Mouse (Mus musculus): ENCODE results near the gene Cped1.

Cped1 gene

DNA sequence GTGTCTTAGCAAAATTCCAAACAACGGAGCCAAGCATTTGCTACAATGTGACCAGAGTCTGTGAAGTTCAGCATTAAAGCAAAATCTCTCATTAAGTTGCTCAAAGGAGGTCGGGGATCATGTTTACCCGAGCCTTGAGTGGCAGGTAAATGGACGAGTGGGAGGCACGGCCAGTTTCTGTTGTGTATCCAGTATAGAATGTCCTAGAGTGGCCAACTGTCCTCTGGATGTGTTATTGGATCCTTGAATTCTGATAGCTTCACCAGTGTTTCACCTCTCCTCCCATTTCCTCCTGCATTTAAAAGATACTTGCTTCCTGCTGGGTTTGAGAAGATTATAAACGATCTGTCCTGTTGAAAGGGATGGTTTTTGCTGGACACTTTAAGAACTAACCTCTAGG lies 14.4 kb downstream of the Cped1 start:
- no peak for DNase-seq (ENCODE audit: low spot score in 2 of 2)

DNA sequence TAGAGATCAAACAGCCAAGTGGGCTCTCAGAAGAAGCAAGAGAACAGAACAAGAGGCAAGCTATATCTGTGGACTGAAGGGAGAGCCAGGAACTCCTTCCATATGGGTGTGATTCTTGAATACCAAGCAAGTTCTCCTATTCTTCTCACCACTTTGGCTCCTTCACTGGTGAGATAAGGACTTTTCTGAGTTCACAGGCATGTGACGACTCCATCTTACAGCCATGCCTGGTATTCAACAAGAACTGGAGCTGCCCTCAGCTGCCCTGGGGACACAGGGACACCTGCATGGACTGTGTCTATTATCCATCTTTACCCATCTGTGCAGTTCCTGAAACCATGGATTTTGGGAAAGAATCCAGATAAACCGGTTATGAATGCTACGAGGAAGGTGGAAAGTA lies 15.2 kb downstream of the Cped1 start:
- no peak for DNase-seq (ENCODE audit: low spot score in 2 of 2)

DNA sequence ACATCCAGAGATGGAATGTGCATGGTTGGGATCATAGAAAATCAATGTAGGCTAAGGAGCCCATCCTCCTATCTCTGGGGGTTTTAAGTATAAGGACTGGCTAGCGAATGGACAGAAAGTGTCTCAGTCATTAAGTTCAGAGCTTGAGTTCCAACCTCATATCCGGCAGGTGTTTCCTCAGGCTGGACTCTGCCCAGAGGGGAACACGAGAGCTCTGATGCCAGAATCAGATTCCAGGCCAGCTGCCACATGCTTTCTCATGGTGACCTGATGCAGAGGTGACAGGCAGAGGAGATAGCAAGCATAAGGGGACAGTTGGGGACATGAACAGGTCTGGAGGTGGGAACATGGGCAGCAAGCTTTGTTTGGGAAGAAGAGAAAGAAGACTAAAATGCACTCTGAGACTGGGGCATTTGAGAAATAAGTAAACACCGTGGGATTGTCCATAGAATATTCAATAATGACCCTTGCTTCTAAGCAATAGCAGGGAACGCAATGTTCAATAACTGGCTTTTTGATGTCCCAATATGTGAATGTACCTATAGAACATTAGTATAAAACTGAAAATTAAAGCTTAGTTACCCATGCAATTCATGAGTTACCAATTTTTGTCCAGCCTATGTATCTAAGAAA lies 15.7 kb downstream of the Cped1 start:
- DNase-seq (ENCODE audit: low spot score in 2 of 2) = no peak

DNA sequence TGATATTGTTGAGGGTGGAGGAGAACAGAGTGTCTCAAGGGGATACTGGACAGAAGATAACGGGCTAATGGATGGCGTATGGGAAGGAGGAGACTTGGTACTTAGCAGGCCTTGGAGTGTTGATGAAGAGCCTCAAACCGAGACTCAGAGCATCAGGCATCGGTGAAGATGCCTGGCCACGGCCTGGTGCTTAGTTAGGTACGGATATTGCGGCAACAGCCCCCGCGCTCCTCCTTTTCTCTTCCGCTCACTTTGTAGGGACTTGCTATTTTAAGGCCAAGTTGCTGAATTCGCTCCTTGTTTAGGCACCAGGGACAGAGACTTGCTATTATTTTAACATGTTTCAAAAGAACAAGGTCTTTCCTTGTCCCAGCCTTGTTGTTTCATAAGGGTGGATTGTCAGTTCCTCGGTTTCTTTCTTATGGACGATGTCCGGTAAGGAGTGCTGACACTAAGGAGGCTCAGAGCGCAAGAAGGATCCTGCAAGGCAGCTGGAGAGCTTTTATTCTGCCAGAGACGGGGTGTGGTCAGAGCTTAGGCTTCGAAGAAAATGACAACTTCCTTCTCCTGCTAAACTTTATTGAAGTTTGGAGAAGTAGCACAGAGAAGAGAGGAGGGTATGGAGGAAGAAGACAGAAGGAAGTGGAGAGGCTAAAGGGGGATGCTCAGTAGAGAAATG lies 16.9 kb downstream of the Cped1 start:
- no peak for DNase-seq (ENCODE audit: low spot score in 2 of 2)

DNA sequence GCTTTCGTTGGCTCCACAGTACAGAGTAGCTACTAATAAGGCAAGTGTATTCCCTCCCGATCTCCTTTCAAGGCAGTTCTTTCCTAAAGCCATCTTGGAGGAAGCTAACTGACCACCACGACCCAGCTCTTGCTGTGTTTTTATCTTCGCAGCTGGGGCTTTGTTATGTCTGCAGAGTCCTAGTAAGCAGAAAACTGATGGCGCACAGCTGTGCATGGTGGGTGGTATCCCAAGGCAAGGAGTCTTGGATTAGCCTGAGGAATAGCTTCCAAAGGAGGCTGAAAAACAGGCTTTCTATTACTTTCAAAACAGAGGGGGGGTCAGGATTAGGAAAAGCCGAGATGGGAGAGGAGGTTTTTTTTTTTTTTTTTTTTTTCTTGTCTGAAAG lies 17.5 kb downstream of the Cped1 start:
- no peak for DNase-seq (ENCODE audit: low spot score in 2 of 2)

DNA sequence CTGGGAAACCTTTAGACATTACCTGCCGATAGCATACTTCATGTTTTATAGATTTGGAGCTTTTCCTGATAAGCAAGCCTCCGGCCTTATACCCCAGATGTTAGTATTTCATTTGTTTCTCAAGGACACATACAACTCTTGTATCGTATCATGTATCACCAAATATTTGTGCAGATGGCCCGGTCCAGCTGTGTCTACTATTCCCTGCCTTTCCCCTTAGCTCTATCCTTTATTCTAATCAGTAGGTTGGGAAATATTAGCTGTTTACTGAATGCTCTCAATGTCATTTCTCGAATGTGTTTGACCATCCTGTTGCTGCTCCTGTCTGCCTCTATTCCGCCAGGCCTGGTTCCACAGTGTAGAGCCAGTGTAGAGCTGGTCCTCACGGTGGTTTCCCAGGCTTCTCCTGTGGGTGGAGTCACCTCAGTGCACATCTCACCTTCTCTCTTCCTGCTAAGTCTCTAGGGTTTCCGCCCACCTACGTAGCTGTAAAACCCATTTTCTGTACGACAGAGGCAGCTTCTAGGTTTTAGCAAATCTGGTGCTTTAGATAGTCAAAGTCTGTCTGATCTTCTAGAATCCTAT lies 18.3 kb downstream of the Cped1 start:
- no peak for DNase-seq (ENCODE audit: low spot score in 2 of 2)

DNA sequence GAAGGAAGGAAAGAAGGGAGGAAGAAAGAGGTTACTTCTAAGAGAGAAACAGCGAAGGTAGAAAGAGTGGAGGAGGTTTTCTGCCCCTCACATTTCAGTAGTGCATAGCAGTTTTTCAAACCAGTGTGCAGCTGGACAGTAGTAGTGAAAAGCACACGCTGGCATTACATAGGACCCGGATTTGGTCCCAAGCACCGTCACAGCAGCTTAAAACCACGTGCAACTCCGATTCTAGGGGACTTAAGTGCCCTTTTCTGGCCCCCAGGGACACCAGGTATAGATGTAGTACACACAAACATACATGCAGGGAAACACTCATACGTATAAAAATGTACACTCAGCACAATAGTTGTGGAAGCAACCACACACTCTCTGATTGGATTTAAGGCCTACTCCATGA lies 22.6 kb downstream of the Cped1 start:
- DNase-seq (ENCODE audit: low spot score in 2 of 2) = no peak

DNA sequence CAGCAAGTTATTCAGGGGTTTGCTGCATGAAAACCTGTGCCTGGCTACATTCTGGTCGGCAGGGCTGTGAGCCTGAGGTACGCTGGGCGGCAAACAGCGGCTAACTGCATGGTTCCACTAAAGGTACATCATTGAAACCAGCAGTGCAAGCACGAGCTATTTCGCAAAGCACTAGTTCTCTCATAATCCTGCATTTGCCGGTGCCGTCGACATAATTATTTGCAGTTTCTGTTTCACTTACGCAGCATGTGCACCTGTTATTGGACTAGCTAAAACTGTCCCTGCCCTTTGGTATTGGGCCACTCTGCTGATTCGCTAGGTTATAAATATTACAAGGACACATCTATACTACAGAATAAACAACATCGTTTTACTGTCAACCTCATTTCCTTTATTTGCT lies 24.5 kb downstream of the Cped1 start:
- DNase-seq (ENCODE audit: low spot score in 2 of 2) = no peak

DNA sequence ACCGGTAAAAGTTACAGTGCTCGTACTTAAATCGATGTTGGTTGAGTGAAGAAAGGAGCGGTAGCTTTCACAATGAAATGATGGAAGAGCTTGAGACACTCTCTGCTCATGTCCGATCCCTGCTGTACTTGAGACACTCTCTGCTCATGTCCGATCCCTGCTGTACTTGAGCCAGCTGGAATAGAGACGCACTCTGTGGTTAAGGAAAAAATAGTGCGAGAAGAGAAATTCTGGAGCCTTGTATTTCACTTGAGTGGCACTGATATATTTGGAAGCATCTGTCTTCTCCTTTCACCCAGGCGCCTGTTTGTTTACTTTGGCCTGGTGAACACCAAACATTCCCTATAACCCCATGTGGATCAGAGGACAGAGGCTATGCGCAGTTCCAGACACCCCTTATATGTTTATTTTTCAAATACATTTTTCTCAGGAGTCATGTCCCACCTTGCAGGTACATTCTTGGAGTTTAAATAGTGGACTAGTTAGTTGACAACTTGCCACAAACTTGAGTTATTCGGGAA lies 25.1 kb downstream of the Cped1 start:
- no peak for DNase-seq (ENCODE audit: low spot score in 2 of 2)

DNA sequence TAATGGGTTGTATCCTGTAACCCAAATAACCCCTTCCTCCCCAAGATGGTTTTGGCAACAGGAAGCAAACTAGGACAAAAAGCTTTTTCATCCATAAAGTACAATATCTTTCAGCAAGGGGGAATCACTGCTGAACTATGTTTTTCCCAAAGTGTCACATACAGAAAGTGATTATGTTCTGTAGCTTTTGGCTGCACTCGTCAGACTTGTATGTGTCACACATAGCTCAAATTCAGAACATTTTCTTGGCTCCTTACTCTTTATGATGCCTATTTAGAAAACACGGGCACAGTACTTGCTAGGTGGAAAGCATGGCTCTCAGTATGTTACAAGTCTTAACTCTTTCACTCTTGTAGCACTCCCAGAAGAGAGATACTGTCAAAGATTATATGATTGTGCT lies 25.8 kb downstream of the Cped1 start:
- DNase-seq (ENCODE audit: low spot score in 2 of 2) = no peak

DNA sequence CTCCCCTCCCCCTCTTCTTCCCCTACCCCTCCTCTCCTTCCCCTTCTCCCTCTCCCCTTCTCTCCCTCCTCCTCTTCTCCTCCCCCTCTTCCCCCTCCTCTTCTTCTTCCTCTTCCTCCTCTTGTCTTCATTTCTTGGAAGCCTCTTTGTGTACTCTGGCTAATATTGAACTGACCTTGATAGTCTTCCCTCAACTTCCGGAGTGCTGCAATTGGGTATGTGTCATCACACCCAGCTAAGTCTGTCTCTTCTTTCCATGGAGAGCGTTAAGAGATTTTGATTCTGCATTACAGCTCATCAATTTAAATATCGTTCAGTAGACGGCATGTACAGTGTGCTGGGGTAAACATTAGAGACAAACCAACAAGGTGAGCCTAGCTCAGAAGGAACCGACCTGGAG lies 26.4 kb downstream of the Cped1 start:
- DNase-seq (ENCODE audit: low spot score in 2 of 2) = no peak

DNA sequence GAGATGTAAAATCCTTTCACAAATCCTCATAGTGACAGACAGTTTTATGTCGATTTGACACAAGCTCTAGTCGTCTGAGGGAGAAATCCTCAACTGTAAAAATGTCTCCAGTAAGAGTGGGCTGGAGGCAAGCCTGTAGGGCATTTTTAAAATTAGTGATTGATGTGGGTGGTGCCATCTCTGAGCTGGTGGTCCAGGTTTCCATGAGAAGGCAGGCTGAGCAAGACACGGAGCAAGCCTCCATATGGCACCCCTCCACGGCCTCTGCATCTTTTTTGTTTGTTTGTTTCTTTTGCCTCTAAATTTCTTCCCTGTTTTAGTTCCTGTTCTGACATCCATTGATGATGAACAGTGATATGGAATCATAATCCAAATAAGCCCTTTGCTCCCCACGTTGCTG lies 26.8 kb downstream of the Cped1 start:
- DNase-seq (ENCODE audit: low spot score in 2 of 2) = no peak

DNA sequence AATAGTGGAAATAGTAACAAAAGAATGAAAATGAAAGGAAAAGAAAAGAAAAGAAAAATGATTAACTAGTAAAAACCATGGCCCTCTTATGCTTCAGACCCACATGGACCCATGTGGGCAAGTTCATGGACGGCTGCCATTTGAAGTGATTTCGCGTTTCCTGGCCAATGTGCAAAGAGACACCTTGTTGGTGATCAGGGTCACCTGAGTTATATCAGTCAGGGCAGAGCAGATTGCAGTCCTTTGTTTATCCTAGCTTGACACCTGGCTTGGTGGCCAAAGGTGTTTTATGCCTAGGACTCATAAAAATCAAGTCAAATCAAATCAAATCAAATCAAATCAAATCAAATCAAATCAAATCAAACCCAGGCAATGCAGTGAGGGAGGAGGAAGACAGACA lies 27.7 kb downstream of the Cped1 start:
- DNase-seq (ENCODE audit: low spot score in 2 of 2) = no peak

DNA sequence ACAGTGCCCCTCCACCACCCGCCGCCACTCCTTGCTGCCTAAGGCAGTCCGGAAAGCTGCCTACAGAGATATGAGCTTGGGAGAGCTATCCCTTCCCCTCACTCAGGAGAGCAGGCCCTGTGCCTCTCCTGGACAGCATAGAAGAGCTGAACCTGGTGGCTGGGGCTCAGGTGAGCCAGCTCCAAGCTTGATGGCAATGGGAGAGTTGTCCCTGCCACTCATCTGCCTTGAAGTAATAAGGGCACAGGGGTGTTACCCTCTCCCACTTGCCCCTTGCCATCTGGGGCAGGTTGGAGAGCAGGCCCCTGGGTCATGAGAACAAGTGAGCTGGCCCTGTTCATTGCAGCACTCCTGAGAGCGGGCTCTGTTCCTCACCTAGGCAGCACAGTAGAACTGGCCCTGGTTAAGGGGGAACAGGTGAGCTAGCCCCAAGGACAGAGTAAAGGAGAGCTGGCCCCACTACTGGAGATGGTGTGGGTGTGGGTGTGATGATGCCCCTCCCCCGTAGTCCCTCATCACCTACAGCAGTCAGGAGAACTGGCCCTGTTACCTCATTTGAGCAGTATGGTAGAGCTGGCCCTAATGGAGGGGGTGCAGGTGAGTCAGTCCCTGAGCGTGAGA lies 28.7 kb downstream of the Cped1 start:
- no peak for DNase-seq (ENCODE audit: low spot score in 2 of 2)

DNA sequence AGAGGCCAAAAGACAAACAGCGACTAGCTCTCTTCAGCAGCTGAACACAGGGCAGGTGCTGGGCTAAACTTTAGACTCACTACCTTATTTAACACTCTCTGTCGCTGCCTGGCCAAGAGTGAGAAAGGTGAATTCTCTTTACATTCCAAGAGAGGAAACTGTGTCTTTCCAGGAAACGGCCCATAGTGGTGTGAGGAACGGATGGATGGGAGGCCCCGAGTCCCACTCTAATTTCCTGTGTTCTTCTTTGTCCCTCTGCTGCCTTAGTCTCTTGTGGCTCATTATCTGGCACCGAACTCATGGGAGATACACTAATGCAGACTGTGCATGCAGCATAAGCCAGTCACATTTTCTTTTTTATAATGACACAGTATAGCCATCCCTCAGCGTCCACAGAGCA lies 31.9 kb downstream of the Cped1 start:
- no peak for DNase-seq (ENCODE audit: low spot score in 2 of 2)

DNA sequence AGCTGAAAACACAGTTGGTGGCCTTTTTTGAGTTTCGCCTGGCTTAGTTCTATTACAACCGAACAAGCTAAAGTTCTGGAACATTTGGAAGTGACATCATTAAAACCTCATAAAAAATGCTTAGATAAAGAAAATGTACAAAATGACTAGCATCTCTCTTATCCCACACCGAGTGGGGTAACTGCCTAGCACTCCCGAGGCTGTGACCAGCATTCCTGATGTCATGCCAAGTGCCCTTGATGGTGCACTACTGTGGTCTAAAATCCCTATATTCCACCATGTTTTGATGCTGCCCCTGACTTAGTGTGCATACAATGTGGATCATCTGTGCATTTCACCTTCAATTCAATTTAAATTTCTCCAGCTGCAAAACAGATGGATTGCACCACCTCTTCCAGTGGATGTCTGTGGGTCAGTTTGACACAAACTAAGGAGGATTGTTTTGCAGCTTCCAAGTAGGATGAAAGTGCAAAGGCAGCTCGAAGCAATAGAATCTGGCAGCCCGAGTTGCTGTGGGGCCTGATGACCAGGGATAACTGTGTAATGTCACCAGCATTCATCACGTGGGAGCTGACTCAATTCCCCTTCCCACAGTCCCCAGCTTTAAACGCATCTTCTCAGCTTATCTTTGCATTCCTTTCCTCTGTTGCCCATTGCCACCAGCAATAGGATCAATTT lies 33.2 kb downstream of the Cped1 start:
- no peak for DNase-seq (ENCODE audit: low spot score in 2 of 2)

DNA sequence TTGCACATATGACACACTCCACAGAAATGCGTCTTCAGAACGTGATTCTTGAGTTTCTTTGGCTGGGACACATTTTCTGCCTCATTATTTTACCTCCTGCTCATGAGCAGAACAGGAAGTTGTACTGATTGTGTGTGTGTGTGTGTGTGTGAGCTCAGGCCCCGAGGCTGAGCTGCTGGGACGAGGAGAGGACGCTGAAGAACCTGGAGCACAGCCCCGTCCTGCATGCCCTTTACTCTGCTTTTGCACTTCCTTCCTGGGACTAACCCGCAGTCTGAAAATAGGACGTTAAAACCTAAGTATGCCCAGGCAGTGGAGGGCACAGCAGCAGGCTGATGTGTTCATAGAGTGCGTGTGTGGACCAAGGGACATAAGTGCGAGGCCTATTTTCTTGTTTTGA lies 33.9 kb downstream of the Cped1 start:
- no peak for DNase-seq (ENCODE audit: low spot score in 2 of 2)

DNA sequence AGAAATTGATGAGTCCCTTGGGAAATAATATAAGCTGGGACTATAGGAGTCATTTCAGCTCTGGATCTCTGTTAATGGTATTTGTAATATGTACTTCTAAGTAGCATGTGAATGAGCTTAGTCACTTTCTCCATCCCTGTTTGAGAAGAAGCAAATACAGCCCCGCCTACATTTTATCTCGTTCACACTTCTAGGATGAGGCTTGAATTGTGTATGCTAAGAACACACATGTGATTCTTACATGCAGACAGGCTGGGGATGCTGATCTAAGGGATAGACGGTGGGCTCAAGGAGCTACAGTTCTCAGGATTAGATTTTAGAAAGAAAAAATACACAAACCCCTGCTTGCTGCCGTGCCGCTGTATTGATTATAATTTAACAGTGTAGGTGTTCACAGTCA lies 35.0 kb downstream of the Cped1 start:
- no peak for DNase-seq (ENCODE audit: low spot score in 2 of 2)

DNA sequence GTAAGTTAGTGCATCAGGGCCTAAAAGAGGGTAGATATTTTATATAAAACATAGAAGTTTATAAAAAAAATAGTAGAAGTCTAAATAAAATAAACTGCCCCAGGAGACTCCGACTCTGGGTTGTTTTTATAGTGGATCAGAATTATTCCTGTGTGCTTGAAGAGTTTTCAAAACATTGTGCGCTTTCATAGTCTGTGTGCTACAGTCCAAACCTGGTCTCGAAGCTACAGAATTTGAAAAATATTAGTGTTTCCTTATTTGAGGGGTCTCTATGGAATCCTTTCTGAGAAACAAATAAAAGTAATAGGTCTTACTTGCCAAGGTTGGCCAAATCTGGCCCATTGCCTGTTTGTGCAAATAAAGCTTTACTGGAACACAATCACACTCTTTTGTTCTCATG lies 35.6 kb downstream of the Cped1 start:
- no peak for DNase-seq (ENCODE audit: low spot score in 2 of 2)

DNA sequence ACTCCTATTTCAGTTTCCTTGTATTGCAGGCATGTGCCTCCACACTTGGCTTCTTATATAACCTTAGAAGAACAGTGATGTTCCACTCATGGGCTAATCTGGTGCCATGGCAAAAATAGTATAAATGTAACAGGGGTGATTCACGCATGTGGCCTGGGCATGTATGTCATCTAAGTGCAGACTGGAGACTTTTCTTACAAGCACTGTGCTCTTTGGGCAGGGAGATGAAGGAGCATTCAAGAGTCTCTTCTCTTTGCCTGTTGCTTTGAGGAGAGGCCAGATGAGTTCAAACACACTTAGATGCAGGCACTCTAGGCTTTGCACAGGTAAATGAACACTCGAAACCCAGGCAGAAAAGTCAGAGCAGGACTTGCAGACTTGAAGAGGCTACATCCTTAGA lies 38.5 kb downstream of the Cped1 start:
- DNase-seq (ENCODE audit: low spot score in 2 of 2) = no peak

DNA sequence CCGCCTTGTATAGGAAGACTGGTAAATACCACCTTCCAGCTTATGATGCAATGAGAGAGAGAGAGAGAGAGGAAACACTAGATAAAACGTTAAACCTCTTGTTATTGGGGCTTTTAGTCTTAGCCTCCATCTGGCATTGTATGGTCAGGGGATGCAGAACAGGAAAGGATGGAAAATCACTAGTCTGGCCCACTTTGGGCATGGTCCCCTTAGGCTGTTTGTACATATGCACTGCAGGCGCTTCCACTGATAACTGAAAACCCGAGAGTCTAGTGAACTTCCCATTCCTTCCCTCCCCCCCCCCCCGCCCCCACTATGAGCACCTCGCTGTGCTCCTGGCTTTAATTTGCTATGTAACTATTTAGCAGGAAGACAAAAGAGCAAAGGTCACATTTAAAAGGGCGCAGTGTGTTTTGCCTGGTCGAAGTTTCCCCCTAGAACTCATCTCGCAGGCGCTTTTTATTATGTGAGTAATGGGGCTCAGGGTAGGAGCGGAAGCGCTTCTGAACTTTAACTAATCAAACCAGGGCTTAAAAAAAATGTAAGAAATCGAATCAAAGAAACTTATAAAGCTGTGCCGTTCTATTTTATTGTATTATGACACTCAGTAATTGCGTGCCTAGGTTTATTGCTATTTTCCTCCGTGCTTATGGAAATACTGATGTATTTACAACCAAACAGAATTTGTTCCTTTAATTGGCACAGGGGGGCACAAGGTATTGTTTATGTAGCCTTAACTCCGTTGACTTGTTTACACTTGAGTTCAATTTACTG lies 40.1 kb downstream of the Cped1 start:
- DNase-seq (ENCODE audit: low spot score in 2 of 2) = no peak

DNA sequence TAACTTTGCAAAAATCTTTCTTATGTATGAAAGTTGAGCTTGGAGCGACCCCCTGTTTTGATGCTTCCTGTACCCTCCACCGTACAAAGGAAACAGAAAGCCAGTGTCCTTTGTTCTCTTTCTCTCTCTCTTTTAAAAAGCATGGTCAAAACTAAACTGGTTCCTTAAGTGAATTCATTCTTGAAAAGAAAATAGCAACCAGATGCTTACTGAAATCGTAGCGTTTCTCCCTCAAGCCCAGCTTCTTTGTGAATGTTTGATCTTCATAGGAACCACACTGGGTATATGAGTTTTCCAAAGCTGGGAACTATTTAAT lies 40.6 kb downstream of the Cped1 start:
- DNase-seq (ENCODE audit: low spot score in 2 of 2) = no peak

Measured in left cerebral cortex, adult 9 months (tissue).